Mouse (Mus musculus) spleen, adult 2 months (tissue): ENCODE data around the gene Syt8. TPM values are rescaled to one million over a fixed set of nuclear protein-coding genes. Genes with fewer than 3 reads are reported as not detected.
A peak's percentile ranks its signal among the peaks of the same experiment; 100 is the strongest.

Experiments
- DNase-seq, 2 experiments: peaks; one replicate each; pipeline versions ENCODE4 v3.0.0 to v3.0.0-alpha.2; 2012 to 2021; ENCODE audit warnings: low spot score in 2 of 2, low read depth in 1 of 2
- H3K27ac ChIP-seq: fragments of 200-500 bp; 2 replicates; pipeline ENCODE4 v1.5.1; 2012; ENCODE audit warnings: low read length, inconsistent platforms; ENCODE audit not compliant: insufficient read depth
- H3K27me3 ChIP-seq: fragments of 200-500 bp; 2 replicates; pipeline ENCODE4 v1.6.1; 2012; ENCODE audit warnings: mild to moderate bottlenecking, moderate library complexity, low read length, inconsistent platforms; ENCODE audit not compliant: control insufficient read depth, insufficient read depth
- H3K36me3 ChIP-seq: fragments of 200-500 bp; 2 replicates; pipeline ENCODE4 v1.6.1; 2012; ENCODE audit warnings: mild to moderate bottlenecking, low read length, inconsistent platforms; ENCODE audit not compliant: control insufficient read depth, insufficient read depth
- H3K4me1 ChIP-seq: fragments of 200-500 bp; 2 replicates; pipeline ENCODE4 v1.6.1; 2011; ENCODE audit warnings: inconsistent platforms; ENCODE audit not compliant: control insufficient read depth, insufficient read depth, insufficient read length
- H3K4me3 ChIP-seq: fragments of 200-500 bp; 2 replicates; pipeline ENCODE4 v1.5.1; 2011; ENCODE audit warnings: mild to moderate bottlenecking, inconsistent platforms; ENCODE audit not compliant: insufficient read depth, insufficient read length; ENCODE audit errors: extremely low read depth
- CTCF ChIP-seq: fragments of 200-500 bp; IDR thresholded peaks from 2 replicates; pipeline ENCODE4 v1.5.1; 2011; ENCODE audit warnings: mild to moderate bottlenecking, inconsistent platforms; ENCODE audit not compliant: insufficient read depth, insufficient read length, insufficient replicate concordance; ENCODE audit errors: extremely low read depth
- POLR2A ChIP-seq: fragments of 200-500 bp; IDR thresholded peaks from 2 replicates; pipeline ENCODE4 v1.6.1; 2011; ENCODE audit warnings: low read depth, low read length, inconsistent platforms
- WGBS: fragments of 180-500 bp; shearing (Covaris S2); methylation state at CpG from one replicate; pipeline ENCODE4 v1.1.7; 2018; 5-methylcytosine and 5-hydroxymethylcytosine counted together
- polyA plus RNA-seq: library from polyadenylated mRNA; depleted of rRNA; stranded (reverse); fragments of >200 nt; gene quantifications from 2 replicates; pipeline ENCODE4 v1.2.3, GENCODE M21; 2012

The Syt8 gene
- polyA plus RNA-seq, 1 experiment: 0.94 TPM

DNA sequence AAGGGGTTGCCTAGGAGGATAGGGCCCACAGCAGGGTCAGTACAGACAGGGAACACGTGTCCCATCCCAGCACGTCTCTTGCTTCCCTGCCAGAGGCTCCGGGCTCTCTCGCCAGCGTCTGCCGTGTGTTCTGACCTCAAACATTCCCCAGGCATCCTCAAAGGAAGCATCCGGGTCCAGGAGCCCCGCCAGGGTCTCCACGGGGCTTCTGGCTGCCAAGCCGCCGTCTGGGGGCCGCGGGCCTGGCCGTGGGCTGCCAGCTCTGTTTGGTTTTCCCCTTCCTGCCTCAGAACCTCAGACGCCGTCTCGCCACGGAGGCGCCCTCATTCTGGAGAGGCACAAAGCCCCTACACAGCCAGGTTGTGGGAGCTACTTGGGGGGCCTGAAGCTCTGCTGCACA is 1.0 kb upstream of the Syt8 start:
- no peak overlapping the region for H3K27ac ChIP-seq
- no peaks in the 10 kb centered on the region for H3K36me3 ChIP-seq
- DNase-seq: no peak
- H3K4me3 ChIP-seq: no peak overlapping the region
- TF ChIP-seq POLR2A (no peak), CTCF (no peak)
- no peaks in the 10 kb centered on the region for H3K27me3 ChIP-seq
- 13% methylated on average over 19 of the region's 19 CpGs for WGBS
- H3K4me1 ChIP-seq: no peaks in the 10 kb centered on the region

DNA sequence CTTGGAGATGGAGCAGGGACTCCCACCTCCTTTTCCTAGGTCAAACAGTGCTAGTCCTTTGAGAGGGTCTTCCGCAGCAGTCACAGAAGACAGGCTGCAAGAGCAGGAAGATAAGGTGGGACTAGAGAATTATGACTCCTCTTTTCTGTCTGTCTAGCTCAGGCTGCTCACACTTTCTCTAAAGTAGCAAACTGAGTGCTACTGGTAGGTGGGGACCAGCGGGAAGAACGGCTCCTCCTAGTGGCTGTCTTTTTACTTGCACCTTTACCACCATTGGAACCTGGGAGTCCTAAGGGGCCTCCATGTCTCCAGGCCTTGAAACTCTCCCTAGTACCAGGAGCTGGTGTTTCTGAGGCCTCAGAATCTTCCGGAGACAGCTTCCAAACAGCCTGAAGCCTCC is 874 bp downstream of the Syt8 start:
- Histone ChIP-seq H3K27me3 (no peaks in the 10 kb centered on the region), H3K4me1 (no peaks in the 10 kb centered on the region), H3K36me3 (no peaks in the 10 kb centered on the region), H3K27ac (no peak overlapping the region), H3K4me3 (no peak overlapping the region)
- DNase-seq: peak in 1 of 2 experiments; percentile 63
- 21% methylated on average over 4 of the region's 4 CpGs for WGBS
- TF ChIP-seq POLR2A (no peak), CTCF (peak; percentile 74; the same call in 1 of the 2 replicates)

DNA sequence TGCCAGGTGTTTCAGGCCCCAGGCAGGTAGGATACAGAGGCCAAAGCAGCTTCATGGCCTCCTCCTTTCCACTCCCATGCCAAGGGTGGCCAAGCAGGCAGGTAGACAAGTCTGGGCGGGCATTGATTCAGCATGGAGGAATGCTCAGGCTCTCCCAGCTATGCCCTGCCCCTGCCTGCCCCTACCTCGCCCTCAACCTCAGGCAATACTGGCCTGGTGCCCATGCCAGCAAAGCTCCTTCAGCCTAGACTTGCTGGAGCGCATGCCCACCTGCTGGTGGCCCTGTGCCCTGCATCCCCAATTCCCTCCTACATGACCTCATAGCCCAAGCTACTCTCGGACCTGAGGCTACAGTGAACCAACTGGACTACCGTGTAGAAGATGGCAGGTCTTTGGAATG is 2.7 kb downstream of the Syt8 start:
- 83% methylated on average over 5 of the region's 5 CpGs for WGBS
- H3K4me1 ChIP-seq: peaks cover 9% of the 10 kb centered on the region; the same call in 1 of the 2 replicates
- TF ChIP-seq POLR2A (no peak), CTCF (no peak)
- H3K27ac ChIP-seq: no peak overlapping the region
- no peak for DNase-seq
- no peak overlapping the region for H3K4me3 ChIP-seq
- H3K27me3 ChIP-seq: no peaks in the 10 kb centered on the region
- no peaks in the 10 kb centered on the region for H3K36me3 ChIP-seq

DNA sequence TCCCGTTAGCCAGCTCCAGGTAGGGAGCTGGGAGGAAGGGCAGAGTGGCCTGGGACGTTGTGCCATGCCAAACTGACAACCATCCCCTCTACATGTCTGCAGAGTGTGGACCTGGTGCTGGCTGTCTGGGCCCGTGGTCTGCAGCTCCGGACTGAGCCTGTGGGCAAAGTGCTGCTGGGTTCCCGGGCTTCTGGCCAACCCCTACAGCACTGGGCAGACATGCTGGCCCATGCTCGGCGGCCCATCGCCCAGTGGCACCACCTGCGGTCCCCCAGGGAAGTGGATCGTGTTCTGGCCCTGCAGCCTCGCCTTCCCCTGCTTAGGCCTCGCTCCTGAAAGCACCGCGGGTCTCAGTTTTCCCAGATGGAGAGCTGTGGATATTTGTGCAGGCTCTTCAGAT is 5.3 kb downstream of the Syt8 start:
- H3K4me3 ChIP-seq: no peak overlapping the region
- no peaks in the 10 kb centered on the region for H3K27me3 ChIP-seq
- DNase-seq: no peak
- H3K36me3 ChIP-seq: no peaks in the 10 kb centered on the region
- H3K4me1 ChIP-seq: peaks cover 34% of the 10 kb centered on the region; the same call in 1 of the 2 replicates
- TF ChIP-seq POLR2A: no peak
- TF ChIP-seq CTCF: no peak
- WGBS: 89% methylated on average over 14 of the region's 14 CpGs
- H3K27ac ChIP-seq: no peak overlapping the region

DNA sequence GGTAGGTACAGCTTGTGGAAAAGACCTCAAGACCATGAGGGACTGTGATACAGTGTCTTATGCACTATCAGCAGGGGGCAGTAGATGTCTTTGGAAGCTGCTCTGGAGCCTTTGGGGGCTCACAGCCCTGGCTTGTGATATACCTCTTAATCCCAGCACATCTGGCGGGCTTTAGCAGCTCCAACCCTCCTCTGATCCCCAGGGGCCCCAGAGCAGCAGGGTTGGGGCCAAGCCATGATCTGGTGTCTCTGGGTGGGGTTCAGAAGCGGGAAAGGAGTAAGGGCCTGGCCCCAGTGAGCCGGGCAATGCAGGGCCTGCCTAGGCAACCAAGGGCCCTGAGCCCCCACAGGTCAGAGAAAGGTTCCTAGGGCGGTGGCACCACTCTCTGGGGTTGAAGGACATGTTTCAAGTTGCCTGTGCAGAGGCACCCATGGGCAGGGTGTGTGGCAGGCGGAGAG is 6.0 kb downstream of the Syt8 start:
- TF ChIP-seq POLR2A (no peak), CTCF (peak; percentile 72; the same call in 1 of the 2 replicates)
- Histone ChIP-seq H3K36me3 (no peaks in the 10 kb centered on the region), H3K4me1 (peaks cover 34% of the 10 kb centered on the region; the same call in 1 of the 2 replicates), H3K4me3 (no peak overlapping the region), H3K27ac (no peak overlapping the region), H3K27me3 (no peaks in the 10 kb centered on the region)
- WGBS: 49% methylated on average over 5 of the region's 5 CpGs
- DNase-seq: peak; percentile 46 to 64

DNA sequence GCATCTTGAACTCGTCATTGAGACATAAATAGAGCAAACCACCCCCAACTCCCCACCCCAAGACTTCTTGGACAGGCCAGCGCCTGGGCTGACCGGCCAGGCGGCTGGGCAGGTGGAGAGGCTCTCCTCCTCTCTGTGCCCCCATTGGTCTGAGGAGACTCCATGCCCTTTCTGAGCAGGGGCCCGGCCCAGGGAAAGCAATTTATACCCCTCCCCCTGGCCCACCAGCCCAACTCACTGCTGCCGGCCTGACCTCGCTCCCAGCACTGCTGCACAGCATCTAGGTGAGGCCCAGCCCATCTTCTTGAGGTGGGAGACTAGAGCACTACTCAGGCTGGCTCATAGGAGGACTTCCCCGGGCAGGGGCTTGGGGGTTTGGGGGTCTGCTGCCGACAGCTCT is 6.9 kb downstream of the Syt8 start, which contains the start of gene Tnni2:
Tnni2 (plus strand) TSS at position 224 of the 400 bp plus-strand sequence.
- 76% methylated on average over 9 of the region's 9 CpGs for WGBS
- Histone ChIP-seq H3K4me1 (peaks cover 34% of the 10 kb centered on the region; the same call in 1 of the 2 replicates), H3K4me3 (no peak within 1 kb of the TSS), H3K27ac (peak within 1 kb of the TSS; percentile 77), H3K36me3 (no peaks in the 10 kb centered on the region), H3K27me3 (no peaks in the 10 kb centered on the region)
- DNase-seq: no peak
- TF ChIP-seq CTCF (no peak), POLR2A (no peak)

DNA sequence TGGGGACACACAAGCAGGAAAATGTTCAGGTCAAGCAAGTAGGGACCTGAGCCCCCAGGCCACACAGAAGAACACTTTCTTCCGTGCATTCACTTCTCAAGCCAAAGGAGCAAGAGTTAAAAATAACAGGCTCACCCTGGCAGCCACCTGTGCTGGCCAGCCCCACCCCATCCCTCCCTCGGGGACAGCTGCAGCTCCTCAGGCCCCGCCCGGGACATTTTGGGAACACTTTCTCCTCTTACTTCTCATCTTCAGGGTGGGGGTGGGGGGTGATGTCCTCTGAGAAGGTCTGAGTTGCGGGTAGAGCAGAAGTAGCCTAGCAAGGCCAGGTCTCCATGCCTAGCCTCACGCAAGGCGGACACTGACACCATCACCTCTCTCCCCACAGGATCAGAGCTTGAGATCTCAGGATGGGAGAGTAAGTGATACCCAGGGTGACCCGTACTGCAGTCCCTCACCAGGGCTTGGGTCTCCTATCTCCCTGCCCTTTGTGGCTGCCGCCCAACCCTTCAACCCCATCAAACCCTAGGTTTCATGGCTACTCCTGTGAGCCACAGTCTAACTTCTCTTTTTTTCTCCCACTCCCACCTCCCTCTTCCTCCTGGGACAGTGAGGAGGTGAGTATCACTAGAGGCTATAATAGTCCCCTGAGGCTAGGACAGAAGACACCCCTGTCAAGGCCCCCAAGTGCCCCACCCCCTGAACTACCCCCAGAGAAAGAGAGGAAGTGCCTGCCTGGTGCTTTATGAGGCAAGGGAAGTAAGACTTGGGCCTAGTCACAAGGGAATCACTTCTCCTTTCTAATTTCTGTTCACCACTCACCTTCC is 7.6 kb downstream of the Syt8 start:
- peak overlapping the region; percentile 94 for H3K27ac ChIP-seq

More for the DNA sequence above, 7.6 kb downstream of the Syt8 start:
- Histone ChIP-seq H3K36me3 (no peaks in the 10 kb centered on the region), H3K4me3 (no peak overlapping the region), H3K27me3 (no peaks in the 10 kb centered on the region), H3K4me1 (peaks cover 34% of the 10 kb centered on the region; the same call in 1 of the 2 replicates)
- 30% methylated on average over 9 of the region's 9 CpGs for WGBS
- peak; percentile 58 to 65 for DNase-seq
- TF ChIP-seq POLR2A (no peak), CTCF (no peak)
